ENCODE assay signal across 9 mouse cellular contexts in the genomic region with DNA sequence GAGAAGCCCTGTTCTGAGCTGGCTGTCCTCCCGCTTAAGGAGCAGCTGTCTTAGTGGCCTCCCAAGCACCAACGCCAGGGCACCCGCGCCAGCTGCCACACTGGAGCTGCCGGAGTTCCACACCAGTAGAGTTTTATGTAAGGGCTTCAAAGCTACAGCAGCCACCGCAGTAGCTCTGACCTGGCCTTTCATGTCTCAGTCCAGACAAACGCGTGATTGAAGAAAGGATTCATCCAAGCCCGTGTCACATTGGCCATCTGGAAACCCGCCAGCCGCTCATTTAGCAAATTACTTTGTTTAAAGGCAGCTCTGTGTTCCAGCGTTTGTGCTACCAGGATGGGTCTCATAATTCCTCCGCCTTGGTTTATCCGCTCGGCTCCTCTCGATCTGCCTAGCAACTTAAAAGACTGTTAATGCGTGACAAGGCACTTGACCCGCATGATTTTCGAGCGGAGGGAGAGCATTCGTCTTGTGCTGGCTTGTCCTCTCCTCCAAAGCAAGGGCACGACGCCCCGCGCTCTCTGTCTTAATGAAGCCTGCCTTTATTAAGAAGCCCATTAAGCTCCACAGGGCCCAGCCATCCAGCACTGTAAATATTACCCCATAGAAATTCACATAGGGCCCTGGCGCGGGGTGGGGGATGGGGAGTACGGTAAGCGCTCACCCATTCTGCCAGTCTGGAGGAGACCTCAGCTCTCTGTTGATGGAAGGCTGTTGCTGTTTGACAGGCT. TPM values are rescaled to one million over a fixed set of nuclear protein-coding genes. Genes with fewer than 3 reads are reported as not detected.
A peak's percentile ranks its signal among the peaks of the same experiment; 100 is the strongest.
DNase-seq lines count a peak whose midpoint lies in the region; ATAC-seq lines count a peak whose summit lies in the region.
"Had no signal": no experiment of that assay in that cellular context is flagged by ENCODE, and none has a peak within 500 bp of the region (broad histone marks: within the 10 kb centered on the region; RNA-seq: fewer than 3 reads in every experiment).

A gene (plus strand): TSS at position 681 of the 731 bp plus-strand sequence.

- peak; percentile 19 for DNase-seq in ovary, postnatal 36 days (ENCODE audit: low spot score)
- DNase-seq in ovary, postnatal 14 days (ENCODE audit: low spot score): no peak
- DNase-seq in left cerebral cortex, postnatal 36 days (ENCODE audit: low spot score in 2 of 2): peak; percentile 47 to 57
- no peak for DNase-seq in urinary bladder, postnatal 10 days (ENCODE audit: low spot score)
- no peak for DNase-seq in liver

- intact Hi-C loops in left cerebral cortex, postnatal 36 days (cut with DNase I): loop anchor here (10.0 kb wide), 1 partner anchor 343 kb away; a partner anchor contains a TSS

- 5% methylated on average over 29 of the region's 29 CpGs for WGBS in forebrain, embryonic 13.5 days
- 39% methylated on average over 29 of the region's 29 CpGs for WGBS in intestine, embryonic 16.5 days
- WGBS in neural tube, embryonic 15.5 days: 5% methylated on average over 29 of the region's 29 CpGs

- H3K9me3 ChIP-seq in forebrain, embryonic 13.5 days (replicated peaks): no peaks in the 10 kb centered on the region
- H3K9me3 ChIP-seq in intestine, embryonic 16.5 days (ENCODE audit: control insufficient read depth, low read length): no peaks in the 10 kb centered on the region
- no peaks in the 10 kb centered on the region for H3K9me3 ChIP-seq in neural tube, embryonic 15.5 days (replicated peaks)

- H3K4me2 ChIP-seq in forebrain, embryonic 13.5 days: peak within 1 kb of the TSS; percentile 51
- H3K4me2 ChIP-seq in intestine, embryonic 16.5 days (ENCODE audit: low read depth, low read length): no peak within 1 kb of the TSS
- H3K4me2 ChIP-seq in neural tube, embryonic 15.5 days: peak within 1 kb of the TSS; percentile 50

- H3K36me3 ChIP-seq in forebrain, embryonic 13.5 days (ENCODE audit: poor library complexity, severe bottlenecking): no peaks in the 10 kb centered on the region
- no peaks in the 10 kb centered on the region for H3K36me3 ChIP-seq in intestine, embryonic 16.5 days (ENCODE audit: control insufficient read depth, insufficient read depth, low read length)
- H3K36me3 ChIP-seq in neural tube, embryonic 15.5 days: no peaks in the 10 kb centered on the region

- peak within 1 kb of the TSS; percentile 4; the same call in 1 of the 2 replicates for H3K4me3 ChIP-seq in forebrain, embryonic 13.5 days
- no peak within 1 kb of the TSS for H3K4me3 ChIP-seq in intestine, embryonic 16.5 days (ENCODE audit: low read length)
- 0 out of 2 replicates have a peak within 1 kb of the TSS, but pooled peaks have one; percentile 6 for H3K4me3 ChIP-seq in neural tube, embryonic 15.5 days (replicated peaks)

- peak; percentile 67 for ATAC-seq in forebrain, embryonic 13.5 days
- no peak for ATAC-seq in intestine, embryonic 16.5 days
- ATAC-seq in neural tube, embryonic 15.5 days (ENCODE audit: low FRiP score): peak; percentile 63

- peaks cover 59% of the 10 kb centered on the region for H3K4me1 ChIP-seq in forebrain, embryonic 13.5 days
- peaks cover 8% of the 10 kb centered on the region for H3K4me1 ChIP-seq in intestine, embryonic 16.5 days (ENCODE audit: control insufficient read depth, insufficient read depth, low read length)
- peaks cover 60% of the 10 kb centered on the region for H3K4me1 ChIP-seq in neural tube, embryonic 15.5 days

- H3K9ac ChIP-seq in forebrain, embryonic 13.5 days: peak within 1 kb of the TSS; percentile 31; the same call in 1 of the 2 replicates
- H3K9ac ChIP-seq in intestine, embryonic 16.5 days (ENCODE audit: low read depth, low read length): 0 out of 2 replicates have a peak within 1 kb of the TSS, but pooled peaks have one; percentile 1
- H3K9ac ChIP-seq in neural tube, embryonic 15.5 days (replicated peaks): peak within 1 kb of the TSS; percentile 30; the same call in 1 of the 2 replicates

- H3K27ac ChIP-seq in forebrain, embryonic 13.5 days: peak within 1 kb of the TSS; percentile 94
- H3K27ac ChIP-seq in intestine, embryonic 16.5 days (ENCODE audit: low read length): peak within 1 kb of the TSS; percentile 43; the same call in 1 of the 2 replicates
- peak within 1 kb of the TSS; percentile 78 for H3K27ac ChIP-seq in neural tube, embryonic 15.5 days (replicated peaks)

- no peaks in the 10 kb centered on the region for H3K27me3 ChIP-seq in forebrain, embryonic 13.5 days
- no peaks in the 10 kb centered on the region for H3K27me3 ChIP-seq in intestine, embryonic 16.5 days (replicated peaks; ENCODE audit: control insufficient read depth, insufficient read depth, low read length)
- H3K27me3 ChIP-seq in neural tube, embryonic 15.5 days (replicated peaks): no peaks in the 10 kb centered on the region

RNA-seq across cellular contexts. Expression of the gene that starts here (rescaled TPM):
- polyA plus RNA-seq in forebrain, embryonic 13.5 days (2015; fragmentation: Nextera tagmentation; extraction: Ambion mirVana): 0.41 and 0.68 TPM in 2 replicates
- polyA plus RNA-seq in intestine, embryonic 16.5 days (2015; fragmentation: Nextera tagmentation; extraction: Ambion mirVana): not detected in 2 replicates
- 1 to 10 TPM in 1 of 2 experiments, under 1 TPM in 1; 0.91 to 1.7 TPM for total RNA-seq in left cerebral cortex, postnatal 36 days (2021)
- polyA plus RNA-seq in neural tube, embryonic 15.5 days (2015; fragmentation: Nextera tagmentation; extraction: Ambion mirVana): 0.12 and 0.36 TPM in 2 replicates
- polyA plus RNA-seq: liver, embryonic 16.5 days had no signal

Comparison
In these comparisons a context has a peak if more than half of its experiments do, and no peak if none do; other contexts are left out.
1. DNase-seq: peak in ovary, postnatal 36 days (single experiment) and left cerebral cortex, postnatal 36 days (2 of 2); none in ovary, postnatal 14 days (single experiment), urinary bladder, postnatal 10 days (single experiment) and liver (single experiment).
2. Peak in ATAC-seq, H3K4me3 ChIP-seq, H3K27ac ChIP-seq, H3K9ac ChIP-seq and H3K4me2 ChIP-seq in forebrain, embryonic 13.5 days; RNA of the gene not detected or under 1 TPM.
3. Peak in ATAC-seq, H3K4me3 ChIP-seq, H3K27ac ChIP-seq, H3K9ac ChIP-seq and H3K4me2 ChIP-seq in neural tube, embryonic 15.5 days; RNA of the gene not detected or under 1 TPM.
4. H3K27ac ChIP-seq: peak in every context shown above with its lines; median percentile 94 in forebrain, embryonic 13.5 days; 78 in neural tube, embryonic 15.5 days; 43 in intestine, embryonic 16.5 days.
5. Peak in every context shown above with its lines, with median percentiles within 50 percentile points of each other: H3K9ac ChIP-seq.